Mouse (Mus musculus): ENCODE results near the gene Taf1c.

Gene Taf1c

GRCm38 (mm10) chr8:119622555-119622954, 17.5 kb upstream of the Taf1c start:
- no peak for DNase-seq

GRCm38 (mm10) chr8:119620848-119621465, 15.9 kb upstream of the Taf1c start:
- no peak for DNase-seq

GRCm38 (mm10) chr8:119620116-119620840, 15.3 kb upstream of the Taf1c start:
- DNase-seq = no peak

GRCm38 (mm10) chr8:119618887-119619286, 13.9 kb upstream of the Taf1c start:
- no peak for DNase-seq

GRCm38 (mm10) chr8:119617586-119617985, 12.6 kb upstream of the Taf1c start:
- DNase-seq = no peak

GRCm38 (mm10) chr8:119616811-119617210, 11.8 kb upstream of the Taf1c start:
- no peak for DNase-seq

- DNase-seq = no peak
Measured at GRCm38 (mm10) chr8:119616358-119616757, 11.3 kb upstream of the Taf1c start.

- no peak for DNase-seq
Measured at GRCm38 (mm10) chr8:119615096-119615495, 10.1 kb upstream of the Taf1c start.

- no peak for DNase-seq
Measured at GRCm38 (mm10) chr8:119612471-119612870, 7.4 kb upstream of the Taf1c start, which contains the start of gene Adad2. Gene Adad2 (plus strand): TSS chr8:119612747.

GRCm38 (mm10) chr8:119606224-119606623, 1.2 kb upstream of the Taf1c start:
- DNase-seq = no peak

- no peak for DNase-seq
Measured at GRCm38 (mm10) chr8:119604398-119604803, 621 bp downstream of the Taf1c start.

GRCm38 (mm10) chr8:119603771-119604170, 1.3 kb downstream of the Taf1c start:
- no peak for DNase-seq

GRCm38 (mm10) chr8:119591456-119591855, 13.6 kb downstream of the Taf1c start:
- DNase-seq = no peak

- no peak for DNase-seq
Measured at GRCm38 (mm10) chr8:119590348-119590747, 14.7 kb downstream of the Taf1c start.

- DNase-seq = no peak
Measured at GRCm38 (mm10) chr8:119588844-119589243, 16.2 kb downstream of the Taf1c start.

GRCm38 (mm10) chr8:119588321-119588720, 16.7 kb downstream of the Taf1c start:
- no peak for DNase-seq

GRCm38 (mm10) chr8:119585901-119586300, 19.1 kb downstream of the Taf1c start:
- no peak for DNase-seq

GRCm38 (mm10) chr8:119580441-119581161, 24.4 kb downstream of the Taf1c start:
- DNase-seq = no peak

GRCm38 (mm10) chr8:119579096-119579495, 25.9 kb downstream of the Taf1c start:
- no peak for DNase-seq

- DNase-seq = no peak
Measured at GRCm38 (mm10) chr8:119575366-119575726, 29.7 kb downstream of the Taf1c start.

GRCm38 (mm10) chr8:119574437-119575365, 30.3 kb downstream of the Taf1c start, which contains the start of the genes Hsdl1 and Dnaaf1:
Gene Hsdl1 (minus strand): TSS chr8:119575183.
Gene Dnaaf1 (plus strand): TSS chr8:119575235.
- peak; percentile 94 for DNase-seq

GRCm38 (mm10) chr8:119572411-119572810, 32.6 kb downstream of the Taf1c start:
- no peak for DNase-seq

- no peak for DNase-seq
Measured at GRCm38 (mm10) chr8:119571135-119571534, 33.9 kb downstream of the Taf1c start.

Measured in cerebellum, adult 11-12 months (tissue).